Mouse (Mus musculus) CH12.LX (cell line): ENCODE measurements at regions not wholly inside any gene's neighbourhood (a gene's known extent, or its start where the extent isn't known, plus 50 kb on each side); places are given as distances from the start of the nearest gene placed in this dataset.

Experiments used
- DNase-seq: peaks from one replicate; pipeline ENCODE4 v3.0.0-alpha.2; 2013; ENCODE audit errors: extremely low read depth
- H3K27ac ChIP-seq: 2 replicates; pipeline ENCODE4 v1.5.1; 2012; ENCODE audit warnings: low read depth, mild to moderate bottlenecking, control low read depth, moderate library complexity; ENCODE audit not compliant: insufficient read depth
- H3K27me3 ChIP-seq: replicated peaks from 2 replicates; pipeline ENCODE3; 2012; ENCODE audit warnings: inconsistent platforms
- H3K36me3 ChIP-seq, 2 experiments: replicated peaks in 1 of 2; 2 replicates each; pipeline versions ENCODE3 to v1.6.1; 2012; ENCODE audit warnings: inconsistent platforms in 1 of 2, low read length in 1 of 2, mild to moderate bottlenecking in 1 of 2, mixed read lengths in 1 of 2, moderate library complexity in 1 of 2; ENCODE audit not compliant: control insufficient read depth in 1 of 2, insufficient read depth in 1 of 2
- H3K4me1 ChIP-seq, 2 experiments: 2 replicates each; pipeline ENCODE4 v1.6.1; 2012; ENCODE audit warnings: inconsistent platforms in 1 of 2, moderate library complexity in 1 of 2; ENCODE audit not compliant: insufficient read depth in 2 of 2, control insufficient read depth in 1 of 2
- H3K4me2 ChIP-seq: 2 replicates; pipeline ENCODE4 v1.6.1; 2012; ENCODE audit warnings: low read depth, mild to moderate bottlenecking, control low read depth; ENCODE audit not compliant: poor library complexity, insufficient read depth, severe bottlenecking
- H3K4me3 ChIP-seq, 3 experiments: fragments of 150-350 bp in 1 of 3; sonication (generic) in 1 of 3; replicated peaks in 1 of 3; 2 replicates each; pipeline versions ENCODE3 to v1.5.1; 2011 to 2012; ENCODE audit warnings: low read depth in 2 of 3, low read length in 2 of 3, mild to moderate bottlenecking in 2 of 3, moderate library complexity in 2 of 3, control low read depth in 1 of 3, improper control_type of control experiment in 1 of 3, inconsistent platforms in 1 of 3, mixed read lengths in 1 of 3; ENCODE audit not compliant: poor library complexity in 1 of 3
- H3K79me2 ChIP-seq: replicated peaks from 2 replicates; pipeline ENCODE4 v1.6.1; 2012; ENCODE audit warnings: mild to moderate bottlenecking, moderate library complexity; ENCODE audit not compliant: control insufficient read depth, poor library complexity, insufficient read depth, severe bottlenecking; ENCODE audit errors: extremely low read depth
- H3K9ac ChIP-seq: 2 replicates; pipeline ENCODE4 v1.6.1; 2012; ENCODE audit warnings: low read depth, mild to moderate bottlenecking, control low read depth, moderate library complexity; ENCODE audit not compliant: insufficient read depth
- H3K9me3 ChIP-seq: replicated peaks from 2 replicates; pipeline ENCODE3; 2012; ENCODE audit warnings: low read length, inconsistent platforms, mixed read lengths
- CTCF ChIP-seq, 2 experiments: IDR thresholded peaks in 1 of 2; conservative IDR thresholded peaks in 1 of 2; 2 replicates each; pipeline ENCODE4 v1.5.1; 2011 to 2012; ENCODE audit warnings: low read depth in 2 of 2, low read length in 2 of 2, improper control_type of control experiment in 1 of 2, inconsistent platforms in 1 of 2, mild to moderate bottlenecking in 1 of 2, moderate library complexity in 1 of 2
- ELF1 ChIP-seq: IDR thresholded peaks from 2 replicates; pipeline ENCODE4 v1.6.1; 2014; ENCODE audit warnings: low read depth, mild to moderate bottlenecking, inconsistent platforms, low read length, improper control_type of control experiment
- JUN ChIP-seq: IDR thresholded peaks from 2 replicates; pipeline ENCODE4 v1.6.1; 2011; ENCODE audit warnings: low read depth, mild to moderate bottlenecking, low read length, improper control_type of control experiment, moderate library complexity; ENCODE audit not compliant: insufficient read depth
- MAFK ChIP-seq: IDR thresholded peaks from 2 replicates; pipeline ENCODE4 v1.6.1; 2011; ENCODE audit warnings: low read length, improper control_type of control experiment; ENCODE audit not compliant: insufficient replicate concordance
- MAX ChIP-seq: IDR thresholded peaks from 2 replicates; pipeline ENCODE4 v1.6.1; 2011; ENCODE audit warnings: low read length, improper control_type of control experiment
- MEF2A ChIP-seq: IDR thresholded peaks from 2 replicates; pipeline ENCODE4 v1.6.1; 2014; ENCODE audit warnings: low read depth, mild to moderate bottlenecking, inconsistent platforms, low read length, improper control_type of control experiment, borderline replicate concordance
- MXI1 ChIP-seq: IDR thresholded peaks from 2 replicates; pipeline ENCODE4 v1.6.1; 2011; ENCODE audit warnings: mild to moderate bottlenecking, low read depth, low read length, improper control_type of control experiment
- MYC ChIP-seq: IDR thresholded peaks from 2 replicates; pipeline ENCODE4 v1.6.1; 2011; ENCODE audit warnings: low read depth, mild to moderate bottlenecking, improper control_type of control experiment, low read length
- NELFE ChIP-seq: IDR thresholded peaks from 2 replicates; pipeline ENCODE4 v1.6.1; 2011; ENCODE audit warnings: low read depth, low read length, improper control_type of control experiment
- NRF1 ChIP-seq: IDR thresholded peaks from 2 replicates; pipeline ENCODE4 v1.6.1; 2014; ENCODE audit warnings: low read depth, mild to moderate bottlenecking, inconsistent platforms, low read length, improper control_type of control experiment, moderate library complexity
- RCOR1 ChIP-seq: conservative IDR thresholded peaks from 2 replicates; pipeline ENCODE4 v1.6.1; 2012; ENCODE audit warnings: low read depth, mild to moderate bottlenecking, inconsistent platforms, low read length, improper control_type of control experiment
- SMC3 ChIP-seq: IDR thresholded peaks from 2 replicates; pipeline ENCODE4 v1.6.1; 2011; ENCODE audit warnings: low read depth, low read length, improper control_type of control experiment
- UBTF ChIP-seq: IDR thresholded peaks from 2 replicates; pipeline ENCODE4 v1.6.1; 2012; ENCODE audit warnings: low read depth, mild to moderate bottlenecking, inconsistent platforms, low read length, improper control_type of control experiment, moderate library complexity
- ZKSCAN1 ChIP-seq: IDR thresholded peaks from 2 replicates; pipeline ENCODE4 v1.6.1; 2012; ENCODE audit warnings: low read depth, inconsistent platforms, low read length, improper control_type of control experiment, borderline replicate concordance
- dilution Hi-C: fragments of 300-500 bp; cut with MboI; formaldehyde crosslinking; loops from 2 replicates; pipeline ENCODE4 v1.14.3; 2020; ENCODE audit warnings: low sequenced_read_pairs; ENCODE audit not compliant: extremely low pct_unique_long_range_greater_than_20kb, extremely low pct_ligation_motif_present
- in situ Hi-C: fragments of 300-500 bp; cut with MboI; formaldehyde crosslinking; loops from 3 replicates; pipeline ENCODE4 v1.14.3; 2019; ENCODE audit warnings: low sequenced_read_pairs, low pct_ligation_motif_present, low pct_unique_long_range_greater_than_20kb, mixed read lengths

DNA sequence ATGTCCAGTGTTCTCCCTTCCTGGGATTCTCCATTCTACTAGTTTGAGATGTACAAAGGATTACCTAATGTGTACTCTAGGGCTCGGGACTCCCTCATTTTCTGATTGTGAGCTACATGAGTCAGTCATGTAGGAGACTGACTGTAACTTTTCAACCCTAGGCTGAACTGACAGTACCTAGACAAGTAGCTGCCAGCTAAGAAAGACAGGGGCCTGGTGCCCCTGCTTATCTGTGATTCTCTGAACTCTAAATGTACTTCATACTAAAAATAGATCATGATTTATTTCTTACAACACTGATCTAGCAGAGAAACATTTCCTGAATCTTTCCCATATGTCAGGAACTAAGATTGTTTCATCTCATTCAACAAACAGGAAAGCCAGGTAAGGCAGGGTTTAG, 125.9 kb upstream of the Gm10181 start:
- Histone ChIP-seq H3K27me3 (no peaks in the 10 kb centered on the region), H3K4me2 (no peak overlapping the region), H3K4me1 (peaks cover 7 to 17% of the 10 kb centered on the region in 2 experiments; a peak in 3 of 4 replicates), H3K36me3 (no peaks in the 10 kb centered on the region), H3K27ac (no peak overlapping the region), H3K79me2 (no peaks in the 10 kb centered on the region), H3K9me3 (no peaks in the 10 kb centered on the region), H3K4me3 (no peak overlapping the region), H3K9ac (no peak overlapping the region)
- in situ Hi-C loops, result no loop called here
- no peak for DNase-seq
- dilution Hi-C loops, result no loop called here
- TF ChIP-seq RCOR1, result no peak

DNA sequence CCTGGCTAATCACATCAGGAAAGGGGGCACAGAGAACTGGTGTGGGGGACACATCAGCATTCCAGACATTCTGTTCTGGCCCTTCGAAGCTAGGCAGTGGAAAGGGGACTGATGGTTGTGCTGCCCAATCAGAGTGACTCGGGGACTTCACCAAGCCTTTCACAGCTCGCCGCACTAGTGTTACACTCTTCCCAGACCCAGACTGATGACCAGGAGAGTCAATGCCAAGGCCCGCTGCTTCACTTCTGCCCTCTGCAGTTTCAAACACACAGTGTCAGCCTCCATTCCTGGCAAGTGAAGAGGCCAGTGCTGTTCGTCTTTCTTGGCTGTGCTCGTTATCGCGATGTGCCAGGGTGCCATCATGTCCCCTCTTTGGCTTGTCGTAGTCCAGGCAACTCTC, 121.7 kb upstream of the Gm10181 start:
- H3K27me3 ChIP-seq, result no peaks in the 10 kb centered on the region
- peak overlapping the region; percentile 45; the same call in 1 of the 2 replicates for H3K4me2 ChIP-seq
- no peaks in the 10 kb centered on the region for H3K79me2 ChIP-seq
- peaks cover 7 to 10% of the 10 kb centered on the region in 2 experiments; a peak in 3 of 4 replicates for H3K4me1 ChIP-seq
- no peak overlapping the region for H3K27ac ChIP-seq
- in situ Hi-C loops, result no loop called here
- H3K36me3 ChIP-seq, result no peaks in the 10 kb centered on the region
- no peak overlapping the region for H3K9ac ChIP-seq
- dilution Hi-C loops, result no loop called here
- TF ChIP-seq SMC3 (no peak; the same call in 1 of the 2 replicates), JUN (no peak), MAX (no peak), MYC (no peak), MXI1 (no peak), CTCF (conservative IDR thresholded peaks at IDR 0.05 in 1 of 2, IDR thresholded peaks at IDR 0.05 in 1 of 2; ENCODE audit: low read depth in 2 of 2, low read length in 2 of 2) (peak in 1 of 2 experiments; percentile 14; a peak in 1 of 4 replicates)
- no peak overlapping the region for H3K4me3 ChIP-seq
- H3K9me3 ChIP-seq, result no peaks in the 10 kb centered on the region
- DNase-seq, result peak; percentile 7

DNA sequence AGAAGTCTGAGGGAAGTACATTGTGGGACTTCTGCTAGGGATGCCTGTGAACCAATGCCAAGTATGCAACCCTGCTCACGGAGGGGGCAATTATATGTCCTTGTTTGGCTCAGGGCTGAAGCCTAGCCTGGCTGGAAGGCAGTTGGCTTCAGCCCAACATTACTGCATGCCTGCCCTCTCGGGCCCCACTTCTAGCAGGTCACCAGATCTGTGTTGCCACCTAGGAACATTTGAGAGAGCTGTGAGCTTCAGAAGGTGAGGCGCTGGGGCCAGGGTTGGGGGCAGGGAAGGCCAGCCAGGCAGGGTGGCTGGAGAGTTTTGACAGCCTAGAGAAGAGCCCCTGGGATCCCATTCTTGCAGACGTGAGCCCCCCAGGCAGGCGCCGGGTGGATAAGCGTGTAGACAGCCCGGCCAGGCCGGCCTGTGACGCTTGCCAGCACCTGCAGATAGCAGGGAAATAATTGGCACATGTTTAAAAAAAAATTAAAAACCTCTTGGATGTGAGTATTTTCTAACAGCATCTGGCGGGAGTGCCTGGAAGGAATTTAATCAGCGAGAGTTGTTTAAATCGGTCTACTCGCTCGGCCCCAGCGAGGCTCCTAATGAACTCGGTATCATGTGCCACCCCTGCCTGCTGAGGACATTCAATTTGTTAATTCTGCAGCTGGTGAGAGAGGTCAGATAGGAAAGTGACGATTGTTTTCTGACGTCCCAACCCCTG, 115.0 kb upstream of the Gm10181 start:
- DNase-seq, result no peak
- H3K4me2 ChIP-seq, result no peak overlapping the region

More for the DNA sequence above, 115.0 kb upstream of the Gm10181 start:
- Histone ChIP-seq H3K9ac (no peak overlapping the region), H3K79me2 (no peaks in the 10 kb centered on the region), H3K4me1 (no peaks in the 10 kb centered on the region), H3K36me3 (no peaks in the 10 kb centered on the region), H3K4me3 (no peak overlapping the region), H3K9me3 (no peaks in the 10 kb centered on the region), H3K27me3 (no peaks in the 10 kb centered on the region), H3K27ac (no peak overlapping the region)
- TF ChIP-seq MEF2A, result no peak
- no peak for TF ChIP-seq RCOR1
- no peak for TF ChIP-seq ELF1
- no peak for TF ChIP-seq NELFE
- TF ChIP-seq MAFK, result no peak
- TF ChIP-seq UBTF, result no peak
- no peak for TF ChIP-seq ZKSCAN1
- no peak for TF ChIP-seq NRF1
- in situ Hi-C loops (no loop called here), dilution Hi-C loops (no loop called here)
